Mouse (Mus musculus): ENCODE measurements at regions not wholly inside any gene's neighbourhood (a gene's known extent, or its start where the extent isn't known, plus 50 kb on each side); places are given as distances from the start of the nearest gene placed in this dataset.
"Not testable (repeated sequence)": the region's sequence is repeated elsewhere in the genome, so short reads cannot be mapped to it uniquely, and the experiment has no call there.

DNA sequence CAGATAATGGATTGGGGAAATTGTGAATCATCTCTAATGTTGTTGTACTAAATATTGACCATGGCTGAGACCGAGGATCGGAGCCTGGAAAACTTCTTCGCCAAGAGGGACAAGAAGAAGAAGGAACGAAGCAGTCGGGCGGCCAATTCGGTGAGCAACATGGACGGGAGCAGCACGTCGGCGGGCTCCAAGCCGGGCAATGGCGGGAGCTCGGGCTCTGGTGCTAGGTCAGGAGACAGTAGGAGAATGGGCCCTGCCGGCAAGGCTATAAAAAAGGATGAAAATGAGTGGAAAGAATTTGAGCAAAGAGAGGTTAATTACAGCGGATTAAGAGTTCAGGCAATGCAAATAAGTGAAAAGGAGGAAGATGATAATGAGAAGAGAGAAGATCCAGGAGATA is 55.0 kb upstream of the Zfp990 start:
- DNase-seq: not testable (repeated sequence)

DNA sequence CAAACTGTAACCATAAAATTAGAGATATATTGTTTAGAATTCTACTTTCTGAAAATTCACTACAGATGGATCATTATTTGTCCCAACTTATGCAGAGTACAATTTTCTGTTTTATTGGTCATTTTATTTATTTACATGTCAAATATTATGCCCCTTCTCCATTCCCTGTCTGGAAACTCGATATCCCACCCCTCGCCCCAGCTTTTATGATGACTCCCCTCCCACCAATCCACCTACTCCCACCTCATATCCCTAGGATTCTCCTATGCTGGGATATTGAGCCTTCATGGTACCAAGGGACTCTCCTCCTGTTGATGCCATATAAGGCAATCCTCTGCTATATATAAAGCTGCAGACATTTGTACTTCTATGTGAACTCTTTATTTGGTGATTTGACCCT is 62.0 kb upstream of the Zfp990 start:
- no peak for DNase-seq

DNA sequence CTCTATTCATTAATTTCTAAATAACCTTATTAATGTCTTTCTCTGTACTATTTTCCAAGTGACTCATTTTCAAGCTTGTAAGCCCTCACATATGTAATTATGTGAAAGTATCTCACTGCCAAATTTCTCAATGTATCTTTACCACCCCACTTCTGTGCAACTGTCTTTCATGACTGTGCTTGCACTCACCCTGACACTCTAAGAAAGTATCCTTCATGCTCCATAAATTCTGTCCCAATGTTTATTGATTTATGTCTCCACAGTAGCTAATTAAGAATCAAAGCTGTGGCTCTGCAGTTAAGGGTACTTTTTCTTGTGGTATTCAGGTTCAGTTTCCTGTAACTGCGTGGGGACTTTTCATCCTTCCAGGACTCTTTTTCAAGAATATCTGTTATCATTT is 73.8 kb upstream of the Zfp990 start:
- DNase-seq: not testable (repeated sequence)

DNA sequence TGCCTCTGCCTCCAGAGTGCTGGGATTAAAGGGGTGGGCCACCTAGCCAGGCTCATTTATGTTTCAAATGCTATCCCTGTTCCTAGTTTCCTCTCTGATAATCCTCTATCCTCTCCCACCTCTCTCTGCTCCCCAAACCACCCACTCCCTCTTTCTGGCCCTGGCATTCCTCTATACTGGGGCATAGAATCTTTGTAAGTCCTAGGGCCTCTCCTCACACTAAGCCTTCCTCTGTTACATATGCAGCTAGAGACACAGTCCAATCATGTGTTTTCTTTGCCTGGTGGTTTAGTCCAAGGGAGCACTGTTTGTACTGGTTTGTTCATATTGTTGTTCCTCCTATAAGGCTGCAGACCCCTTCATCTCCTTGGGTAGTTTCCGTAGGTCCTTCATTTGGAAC is 76.0 kb upstream of the Zfp990 start:
- DNase-seq: no peak

DNA sequence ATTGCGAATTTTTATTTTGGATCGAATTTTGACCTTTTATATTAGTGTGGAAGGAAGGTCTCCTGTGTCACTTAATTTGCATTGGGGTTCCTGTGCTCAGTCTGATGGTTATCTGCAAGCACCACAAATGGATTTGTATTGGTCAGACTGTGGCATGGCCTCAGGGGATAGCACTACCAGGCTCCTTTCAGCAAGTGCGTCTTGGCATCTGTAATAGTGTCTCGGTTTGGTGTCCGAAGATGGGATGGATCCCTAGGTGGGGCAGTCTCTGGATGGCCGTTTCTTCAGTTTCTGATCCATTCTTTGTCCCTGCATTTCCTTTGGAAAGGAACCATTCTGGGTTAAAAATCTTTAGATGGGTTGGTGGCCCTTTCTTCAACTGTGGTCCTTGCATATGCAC is 76.5 kb upstream of the Zfp990 start:
- no peak for DNase-seq

DNA sequence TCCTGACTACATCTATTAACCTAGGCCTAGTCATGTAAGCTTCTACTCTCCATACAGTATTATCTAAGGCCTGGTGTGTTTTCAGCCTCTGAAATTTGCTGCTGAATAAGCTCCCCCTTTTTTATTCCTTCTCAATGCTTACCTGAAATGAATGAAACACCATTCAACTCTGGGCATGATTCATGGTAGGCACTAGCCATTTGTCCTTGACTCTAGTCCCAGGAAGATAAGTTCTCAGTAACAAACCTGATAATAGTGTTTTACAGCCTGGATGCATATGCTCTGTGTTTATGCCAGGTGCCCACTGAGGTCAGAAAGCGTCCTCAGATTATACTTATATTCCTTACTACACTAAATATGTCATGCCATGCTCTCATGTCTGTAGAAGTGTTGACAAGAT is 77.3 kb upstream of the Zfp990 start:
- DNase-seq: not testable (repeated sequence)

DNA sequence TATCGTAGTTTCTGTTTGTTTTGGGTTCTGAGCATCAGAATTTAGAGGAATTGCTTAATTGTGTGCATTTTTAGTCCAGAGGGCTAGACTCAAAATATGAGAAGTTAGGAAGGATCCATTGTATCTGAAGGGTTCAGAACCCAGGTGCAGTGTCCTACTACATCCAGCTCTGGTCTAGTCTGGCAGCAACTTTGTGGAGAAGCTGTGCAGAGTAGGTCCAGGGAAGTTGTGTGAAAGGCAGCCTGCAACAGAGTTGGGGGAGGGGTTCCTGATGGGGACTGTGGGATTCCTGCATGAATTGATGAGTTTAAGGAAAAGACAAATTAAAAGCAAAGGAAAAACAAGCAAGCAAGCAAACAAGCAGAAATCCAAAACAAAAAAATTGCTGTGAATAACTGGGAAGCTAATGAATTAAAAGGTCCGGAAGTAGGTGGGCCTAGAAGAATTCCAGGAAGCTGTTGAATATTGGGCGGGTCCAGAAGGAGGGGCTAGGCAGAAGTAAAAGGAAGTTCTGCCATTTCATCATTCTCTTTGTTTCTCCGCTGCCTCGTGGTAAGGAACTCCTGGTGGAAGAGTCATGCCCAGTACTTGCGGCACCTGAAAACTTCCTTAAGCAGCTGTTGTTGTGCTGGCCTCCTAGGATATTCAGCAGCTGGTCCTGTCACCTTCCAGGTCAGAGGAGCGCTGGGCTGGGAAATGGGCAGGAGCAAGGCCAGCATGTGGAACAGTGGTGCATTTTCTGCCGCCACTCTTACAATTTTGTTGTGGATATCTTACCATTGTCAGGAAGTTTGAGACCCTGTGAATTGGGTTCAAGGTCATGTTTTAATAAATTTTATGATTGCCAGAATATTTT is 78.4 kb upstream of the Zfp990 start:
- DNase-seq: no peak

DNA sequence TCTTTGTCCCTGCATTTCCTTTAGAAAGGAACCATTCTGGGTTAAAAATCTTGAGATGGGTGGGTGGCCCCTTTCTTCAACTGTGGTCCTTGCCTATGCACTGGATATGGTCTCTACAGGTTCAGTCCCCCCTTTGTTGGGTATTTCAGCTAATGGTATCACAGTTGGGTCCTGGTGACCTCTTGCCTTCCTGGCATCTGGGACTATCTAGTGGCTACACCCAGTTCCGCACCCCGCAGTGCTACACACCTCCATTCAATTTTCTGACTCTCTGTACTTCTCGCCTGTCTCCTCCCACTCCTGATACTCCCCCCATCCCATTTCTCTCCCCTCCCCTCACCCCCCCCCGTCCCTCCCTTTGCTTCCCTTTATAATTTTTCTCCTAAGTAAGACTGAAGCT is 92.7 kb upstream of the Zfp990 start:
- DNase-seq: not testable (repeated sequence)

DNA sequence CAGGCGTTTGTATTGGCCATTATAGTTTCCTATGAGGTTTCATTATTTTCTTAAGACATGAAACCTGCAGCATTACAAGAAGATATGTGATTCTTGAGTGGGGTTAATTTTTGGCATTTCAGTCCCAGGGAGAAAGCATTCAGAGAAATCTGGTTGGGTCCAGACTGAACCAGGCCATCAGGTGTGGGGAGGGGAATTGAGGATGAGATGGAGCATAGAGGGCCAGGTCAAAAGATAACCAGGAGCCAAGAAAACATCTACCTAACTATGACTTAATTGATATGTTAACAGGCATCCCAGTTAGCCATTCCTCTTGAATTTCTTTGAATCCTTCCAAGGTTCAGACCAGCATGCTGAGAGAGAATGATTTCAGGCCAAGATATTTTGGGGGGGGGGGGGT is 96.2 kb upstream of the Tnfrsf8 start:
- no peak for DNase-seq

DNA sequence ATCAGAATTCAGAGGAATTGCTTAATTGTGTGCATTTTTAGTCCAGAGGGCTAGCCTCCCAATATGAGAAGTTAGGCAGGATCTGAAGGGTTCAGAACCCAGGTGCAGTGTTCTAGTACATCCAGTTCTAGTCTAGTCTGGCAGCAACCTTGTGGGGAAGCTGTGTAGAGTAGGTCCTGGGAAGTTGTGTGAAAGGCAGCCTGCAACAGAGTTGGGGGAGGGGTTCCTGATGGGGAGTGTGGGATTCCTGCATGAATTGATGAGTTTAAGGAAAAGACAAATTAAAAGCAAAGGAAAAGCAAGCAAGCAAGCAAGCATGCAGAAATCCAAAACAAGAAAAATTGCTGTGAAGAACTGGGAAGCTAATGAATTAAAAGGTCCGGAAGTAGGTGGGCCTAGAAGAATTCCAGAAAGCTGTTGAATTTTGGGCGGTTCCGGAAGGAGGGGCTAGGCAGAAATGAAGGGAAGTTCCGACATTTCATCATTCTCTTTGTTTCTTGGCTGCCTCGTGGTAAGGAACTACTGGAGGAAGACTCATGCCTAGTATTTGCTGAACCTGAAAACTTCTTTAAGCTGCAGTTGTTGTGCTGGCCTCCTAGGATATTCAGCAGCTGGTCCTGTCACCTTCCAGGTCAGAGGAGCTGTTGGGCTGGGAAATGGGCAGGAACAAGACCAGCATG is 95.0 kb upstream of the Tnfrsf8 start:
- no peak for DNase-seq

DNA sequence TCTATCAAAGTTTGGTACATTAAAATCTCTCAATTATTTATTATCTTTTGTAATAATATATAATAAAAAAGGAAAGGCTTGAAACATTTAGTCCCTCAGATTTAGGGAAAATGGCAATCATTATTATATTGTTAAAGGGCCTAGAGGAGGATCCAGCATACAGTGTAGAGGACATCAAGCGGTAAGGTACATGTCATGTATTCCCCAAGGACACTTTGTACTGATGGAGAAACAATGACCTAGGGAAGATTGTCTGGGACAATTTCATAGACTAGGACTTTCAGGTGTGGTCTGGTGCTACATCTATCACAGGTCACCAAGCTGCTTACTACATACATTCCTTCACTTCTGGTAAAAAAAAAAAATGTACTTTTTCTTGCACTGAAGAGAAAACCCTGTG is 91.1 kb upstream of the Tnfrsf8 start:
- not testable (repeated sequence) for DNase-seq

DNA sequence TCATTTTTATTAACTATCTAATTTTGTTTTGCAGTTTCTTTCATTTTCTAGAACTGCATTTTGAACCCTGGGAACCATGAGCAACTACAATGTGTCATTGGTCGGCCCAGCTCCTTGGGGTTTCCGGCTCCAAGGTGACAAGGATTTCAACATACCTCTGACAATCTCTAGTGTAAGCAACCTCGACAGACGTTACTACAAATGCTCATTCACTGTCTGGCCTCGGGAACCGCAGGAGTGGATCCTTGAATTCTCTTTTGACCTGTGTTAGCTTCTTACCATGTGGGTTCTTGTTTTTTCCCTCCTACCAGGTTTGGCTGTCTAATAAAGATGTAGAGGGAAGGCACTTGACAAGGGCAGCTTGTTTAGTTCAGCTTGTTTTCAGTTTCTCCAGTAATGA is 89.3 kb upstream of the Tnfrsf8 start:
- DNase-seq: not testable (repeated sequence)

DNA sequence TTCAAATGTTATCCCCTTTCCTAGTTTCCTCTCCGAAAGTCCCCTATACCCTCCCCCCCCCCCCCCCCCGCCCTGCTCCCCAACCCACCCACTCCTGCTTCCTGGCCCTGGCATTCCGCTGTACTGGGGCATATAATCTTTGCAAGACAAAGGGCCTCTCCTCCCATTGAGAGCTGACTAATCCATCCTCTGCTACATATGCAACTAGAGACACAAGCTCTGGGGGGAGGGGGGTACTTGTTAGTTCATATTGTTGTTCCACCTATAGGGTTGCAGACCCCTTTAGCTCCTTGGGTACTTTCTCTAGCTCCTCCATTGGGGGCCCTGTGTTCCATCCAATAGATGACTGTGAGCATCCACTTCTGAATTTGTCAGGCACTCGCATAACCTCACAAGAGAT is 63.9 kb upstream of the Tnfrsf8 start:
- not testable (repeated sequence) for DNase-seq

DNA sequence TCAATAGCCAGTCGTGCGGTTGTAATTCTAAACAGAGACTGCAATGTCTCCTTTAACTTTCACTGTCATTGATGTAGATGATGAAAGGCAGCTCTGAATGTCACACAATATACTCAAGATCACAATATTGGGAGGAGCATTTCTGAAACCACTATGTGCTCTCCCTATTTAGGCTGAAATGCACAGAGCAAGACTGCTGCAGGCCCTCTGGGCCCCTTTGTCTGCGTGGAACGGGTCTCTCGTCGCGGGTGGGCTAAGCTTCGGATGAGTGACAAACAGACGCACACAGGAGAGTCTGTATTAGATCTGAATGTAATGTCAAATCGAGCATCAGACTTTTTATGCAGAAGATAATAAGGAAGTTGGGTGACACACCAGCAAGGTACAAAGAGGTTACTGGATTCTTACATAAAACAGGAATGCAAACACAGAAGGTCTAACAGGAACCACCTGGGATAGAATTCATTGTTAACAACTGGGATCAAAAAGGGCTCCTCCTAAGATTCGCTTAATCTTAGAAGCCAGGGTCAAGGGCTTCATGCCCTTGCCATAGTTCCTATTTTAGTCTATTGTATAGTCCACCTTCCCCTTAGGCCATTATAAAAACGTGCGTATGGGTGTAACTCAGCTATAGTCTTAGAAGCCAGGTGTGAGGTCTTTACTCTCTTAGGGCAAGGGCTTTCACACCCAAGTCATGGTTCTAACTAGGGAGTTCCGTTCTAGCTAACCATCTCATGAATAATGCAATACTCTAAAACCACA is 62.5 kb upstream of the Tnfrsf8 start:
- not testable (repeated sequence) for DNase-seq

DNA sequence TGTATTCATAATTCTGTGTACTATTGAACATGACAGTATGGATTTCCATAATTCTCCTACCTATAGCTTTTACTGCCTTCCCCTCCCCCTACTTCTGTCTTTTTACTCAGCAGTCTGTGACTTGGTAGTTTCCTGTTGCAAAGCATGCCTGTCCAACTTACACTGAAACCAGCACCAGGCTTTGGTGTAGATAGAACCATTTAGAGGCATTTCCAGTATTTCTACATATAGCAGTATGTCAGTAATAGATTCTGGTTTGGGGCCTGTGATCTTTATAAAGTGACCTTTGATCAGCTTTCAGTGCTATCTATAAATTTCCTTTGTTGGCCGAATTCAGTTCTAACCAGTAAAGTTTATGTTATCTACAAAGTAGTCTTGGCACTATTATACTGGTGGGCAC is 54.8 kb upstream of the Tnfrsf8 start:
- no peak for DNase-seq

DNA sequence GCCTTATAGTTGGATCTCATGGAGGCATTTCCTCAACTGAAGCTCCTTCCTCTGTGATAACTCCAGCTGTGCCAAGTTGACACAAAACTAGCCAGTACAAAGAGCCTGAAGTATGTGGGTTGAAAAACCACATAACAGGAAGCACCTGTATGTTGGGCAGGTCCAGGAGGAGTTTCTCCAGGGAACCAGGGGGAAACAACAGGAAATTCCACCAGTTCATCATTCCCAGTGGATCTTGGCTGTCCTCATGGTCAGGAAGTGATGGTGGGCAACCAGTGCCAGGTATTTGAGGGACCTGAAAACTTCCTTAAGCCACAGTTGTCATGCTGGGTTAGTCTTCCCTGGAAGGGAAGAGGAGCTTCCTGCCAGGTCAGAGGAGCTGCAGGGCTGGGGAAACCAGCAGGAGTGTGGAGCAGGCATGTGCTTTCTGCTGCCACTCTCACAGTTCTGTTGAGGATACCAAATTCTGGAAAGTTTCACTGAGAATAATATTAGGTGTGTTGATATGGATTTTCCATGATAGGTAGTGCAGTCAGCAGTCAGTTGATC is 52.4 kb upstream of the Tnfrsf8 start:
- DNase-seq: peak; percentile 28

DNA sequence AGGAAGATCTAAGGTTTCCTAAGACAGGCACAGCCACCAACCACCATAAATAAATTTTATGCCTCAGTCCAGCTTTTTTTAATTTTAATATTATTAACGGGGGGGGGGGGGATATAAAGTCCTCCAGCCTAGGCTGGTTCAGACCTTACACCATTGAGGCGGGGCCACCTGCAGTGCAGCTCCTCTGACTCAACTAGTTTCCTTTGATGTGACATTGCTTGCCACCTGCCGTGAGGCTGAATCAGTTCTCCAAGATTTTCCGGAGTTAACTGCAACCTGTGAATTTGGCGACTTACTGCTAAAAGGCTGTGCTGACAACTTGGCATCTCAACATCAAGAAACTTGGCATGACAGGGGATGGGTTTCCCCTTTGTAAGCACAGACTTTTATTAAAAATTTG is 51.3 kb upstream of the Tnfrsf8 start:
- DNase-seq: peak; percentile 52

DNA sequence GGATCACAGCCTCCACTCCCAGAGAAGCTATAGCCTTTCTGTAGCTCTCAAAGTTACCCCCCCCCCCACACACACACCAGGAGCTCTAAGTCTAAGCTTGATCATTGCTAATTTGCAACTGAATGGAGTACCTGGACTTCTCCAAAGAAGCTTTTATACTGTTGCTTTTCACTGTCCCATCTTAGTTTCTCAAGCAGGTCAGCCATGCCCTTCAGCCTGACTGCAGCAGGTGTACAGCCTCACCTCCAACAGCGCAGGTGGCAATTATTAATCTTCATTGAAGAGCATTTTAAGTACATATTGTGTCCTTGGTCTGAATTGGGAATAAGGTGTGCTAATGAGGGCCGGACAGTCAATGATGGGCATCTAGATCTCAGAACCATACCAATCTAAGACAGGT is 50.8 kb upstream of the Tnfrsf8 start:
- DNase-seq: not testable (repeated sequence)

Data from thymus, postnatal 25 days (tissue).